Mouse (Mus musculus) heart, postnatal 25 days (tissue): ENCODE measurements around the gene St8sia4. TPM values are rescaled to one million over a fixed set of nuclear protein-coding genes. Genes with fewer than 3 reads are reported as not detected.
"Not testable (repeated sequence)": the region's sequence is repeated elsewhere in the genome, so short reads cannot be mapped to it uniquely, and the experiment has no call there.

ENCODE experiments used
- DNase-seq: peaks from one replicate; pipeline ENCODE4 v3.0.0; 2022; ENCODE audit warnings: low spot score
- intact Hi-C: fragments of 180-260 bp; cut with DNase I; formaldehyde crosslinking; loops from one replicate; pipeline ENCODE4 v1.15.1; 2025
- total RNA-seq, 2 experiments: library from RNA; stranded (reverse); gene quantifications; 2 replicates each; pipeline ENCODE4 v1.2.3; 2021

Gene St8sia4
- total RNA-seq, 2 experiments from 2014 or later: 8.1 to 10.0 TPM

DNA sequence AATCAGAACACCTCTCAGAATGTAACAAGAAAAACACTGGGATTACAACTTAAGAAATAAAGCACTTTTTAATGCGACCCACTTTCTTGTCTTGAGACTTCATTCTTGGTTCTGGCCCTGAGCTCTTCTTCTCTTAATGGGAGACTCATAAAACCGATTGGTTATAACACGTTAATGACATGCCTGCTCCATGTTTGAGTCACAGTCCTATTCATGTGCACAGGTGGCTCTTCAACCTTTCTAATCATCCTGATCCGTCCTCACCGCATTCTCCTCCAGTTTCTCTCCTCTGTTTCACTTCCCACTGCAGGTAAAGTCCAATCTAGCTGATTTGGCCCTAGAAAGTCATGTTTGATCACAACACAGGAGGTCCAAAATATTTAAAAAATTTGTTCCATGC lies 58.3 kb downstream of the St8sia4 start:
- intact Hi-C loops: no loop called here
- no peak for DNase-seq

DNA sequence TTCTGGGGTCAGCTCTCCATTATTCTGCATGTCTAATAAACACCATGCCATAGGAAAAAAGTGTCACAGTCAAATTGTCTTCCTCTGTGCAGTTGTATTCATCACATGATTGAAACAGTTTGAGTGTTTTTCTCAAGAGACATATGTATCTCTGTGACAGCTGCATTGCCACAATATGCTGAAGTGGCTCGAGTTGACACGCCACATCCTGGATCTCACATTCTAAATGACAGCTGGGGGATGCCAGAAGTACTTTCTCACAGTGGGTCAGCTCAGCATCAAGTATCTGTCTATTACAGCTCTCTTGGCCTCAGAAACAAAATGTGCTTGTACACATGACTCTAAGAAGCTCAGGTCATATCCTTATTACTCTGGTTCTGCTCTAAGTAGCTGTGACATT lies 61.9 kb downstream of the St8sia4 start:
- DNase-seq: no peak
- intact Hi-C loops: no loop called here

DNA sequence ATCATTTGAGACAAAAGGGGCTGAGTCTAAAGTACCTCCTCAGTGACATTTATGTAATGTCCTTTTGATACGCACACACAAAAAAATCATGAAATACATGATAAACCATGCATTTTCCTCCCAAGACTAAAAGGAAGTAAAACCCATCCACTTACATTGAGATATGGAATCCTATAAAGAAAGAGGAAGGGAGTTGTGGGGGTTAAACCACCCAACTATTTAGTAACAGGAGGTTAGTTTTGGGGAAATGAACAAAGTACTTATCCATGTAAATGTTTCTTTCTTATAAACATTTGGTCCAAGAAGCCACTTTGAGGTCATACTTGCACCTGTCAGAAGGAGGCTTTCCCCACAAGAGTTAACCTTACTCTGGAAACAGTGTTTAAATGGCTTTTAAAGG lies 69.3 kb downstream of the St8sia4 start:
- DNase-seq: no peak
- intact Hi-C loops: no loop called here

DNA sequence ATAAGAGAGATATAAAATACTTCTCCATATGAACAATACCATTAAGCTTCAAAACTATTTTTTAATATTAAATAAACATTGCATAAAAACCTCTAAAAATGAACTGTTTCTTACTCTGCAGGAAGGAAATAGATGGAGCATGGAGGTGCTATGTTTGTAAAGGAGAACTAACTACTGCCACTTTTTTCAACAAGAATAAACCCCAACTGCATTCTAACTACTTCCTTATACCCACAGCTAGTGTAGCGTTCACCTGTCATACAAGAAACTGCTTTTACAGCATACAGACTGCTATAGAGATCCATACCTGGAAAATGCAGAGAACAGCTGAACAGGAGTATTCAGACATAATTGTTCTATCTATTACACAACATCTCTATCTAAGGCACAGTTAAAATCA lies 70.5 kb downstream of the St8sia4 start:
- intact Hi-C loops: no loop called here
- no peak for DNase-seq

DNA sequence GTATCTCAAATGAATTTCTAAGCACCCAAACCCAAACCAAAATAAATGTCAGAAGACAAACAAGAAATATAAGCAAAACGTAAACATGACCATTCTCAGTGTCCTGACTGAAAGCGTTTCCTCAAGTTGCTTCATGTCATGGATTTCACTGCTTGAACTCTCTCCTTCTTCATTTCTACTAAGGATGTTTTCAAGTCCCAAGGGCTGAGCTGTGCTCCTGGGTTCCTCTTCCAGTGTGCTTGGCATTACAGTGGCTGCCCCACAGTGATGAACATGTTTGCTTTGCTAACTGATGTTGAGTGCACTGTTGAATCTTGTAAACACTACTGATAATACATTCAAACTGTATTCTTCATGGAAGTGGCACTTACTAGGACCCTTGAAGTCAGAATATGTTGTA lies 76.3 kb downstream of the St8sia4 start:
- DNase-seq: no peak
- intact Hi-C loops: no loop called here

DNA sequence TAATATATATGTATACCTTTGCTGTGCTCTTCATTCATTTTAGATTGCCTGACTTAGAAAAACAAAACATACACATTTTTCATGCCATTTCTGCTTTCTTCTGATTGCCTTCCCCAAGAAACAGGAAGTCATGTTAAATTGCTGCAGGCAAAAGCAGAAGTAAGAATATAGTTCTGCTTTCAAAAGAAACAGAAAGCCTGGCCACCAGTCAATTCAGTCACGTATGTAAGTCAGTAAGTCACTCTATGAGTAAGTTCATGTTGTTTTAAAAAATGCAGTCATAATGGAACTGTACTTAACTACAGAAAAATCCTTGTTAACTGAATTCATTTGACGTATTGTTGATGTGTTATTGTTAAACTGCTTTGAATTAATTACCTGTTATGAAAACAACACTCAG lies 77.3 kb downstream of the St8sia4 start:
- DNase-seq: no peak
- intact Hi-C loops: no loop called here

DNA sequence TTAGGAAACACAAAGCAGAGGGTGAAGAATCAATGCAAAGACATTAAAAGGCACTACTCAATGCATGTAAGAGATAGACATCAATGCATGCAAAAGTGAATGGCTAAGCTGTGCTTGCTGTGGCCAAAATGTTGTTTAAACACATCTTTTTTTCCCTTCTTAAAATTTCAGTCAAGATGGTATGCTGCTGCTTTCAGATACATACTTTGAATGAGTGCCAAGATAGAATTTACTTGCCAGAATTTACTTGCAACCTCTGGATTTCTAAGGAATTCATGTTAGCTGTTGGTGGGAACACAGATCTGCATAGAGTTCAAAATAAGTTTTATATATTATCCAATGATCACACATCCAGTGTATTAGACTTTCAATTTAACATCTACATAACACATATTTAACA lies 77.9 kb downstream of the St8sia4 start:
- no peak for DNase-seq
- intact Hi-C loops: no loop called here

DNA sequence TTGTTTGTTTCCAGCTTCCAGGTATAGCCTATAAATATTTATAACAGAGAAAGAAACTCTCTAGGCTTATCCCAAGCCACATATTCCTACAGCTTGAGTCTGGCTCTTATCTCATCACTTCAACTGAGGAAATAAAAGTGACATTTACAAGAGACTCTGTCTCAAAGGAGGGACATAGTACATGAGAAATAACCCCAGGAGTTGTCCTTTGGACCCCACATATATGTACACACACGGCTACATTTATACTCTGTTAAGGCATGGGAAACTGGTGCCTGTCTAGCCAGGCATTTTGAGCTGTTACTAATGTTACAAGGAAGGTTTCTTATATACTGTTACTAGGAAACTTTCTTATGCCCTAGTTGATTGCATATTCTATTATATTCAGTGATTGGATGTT lies 84.1 kb downstream of the St8sia4 start:
- DNase-seq: no peak
- intact Hi-C loops: no loop called here

DNA sequence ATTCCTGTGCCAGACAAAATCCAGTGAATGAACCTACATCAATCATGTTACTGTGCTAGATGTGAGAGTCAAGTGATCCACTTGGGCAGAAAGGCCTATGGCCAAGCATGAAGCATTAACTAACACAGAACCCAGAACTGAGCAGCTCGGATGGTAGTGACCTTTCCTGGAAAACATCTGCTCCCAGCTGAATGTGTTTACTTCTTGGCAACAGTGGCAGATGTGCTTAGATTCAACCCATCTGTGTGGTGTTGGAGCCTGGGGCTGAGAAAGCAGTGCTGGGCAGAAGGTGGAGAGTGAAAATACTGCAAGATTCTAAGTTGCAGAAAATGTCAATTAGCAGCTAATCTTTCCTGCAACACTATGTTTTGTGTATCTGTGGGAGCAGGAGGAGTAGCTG lies 85.1 kb downstream of the St8sia4 start:
- intact Hi-C loops: no loop called here

DNA sequence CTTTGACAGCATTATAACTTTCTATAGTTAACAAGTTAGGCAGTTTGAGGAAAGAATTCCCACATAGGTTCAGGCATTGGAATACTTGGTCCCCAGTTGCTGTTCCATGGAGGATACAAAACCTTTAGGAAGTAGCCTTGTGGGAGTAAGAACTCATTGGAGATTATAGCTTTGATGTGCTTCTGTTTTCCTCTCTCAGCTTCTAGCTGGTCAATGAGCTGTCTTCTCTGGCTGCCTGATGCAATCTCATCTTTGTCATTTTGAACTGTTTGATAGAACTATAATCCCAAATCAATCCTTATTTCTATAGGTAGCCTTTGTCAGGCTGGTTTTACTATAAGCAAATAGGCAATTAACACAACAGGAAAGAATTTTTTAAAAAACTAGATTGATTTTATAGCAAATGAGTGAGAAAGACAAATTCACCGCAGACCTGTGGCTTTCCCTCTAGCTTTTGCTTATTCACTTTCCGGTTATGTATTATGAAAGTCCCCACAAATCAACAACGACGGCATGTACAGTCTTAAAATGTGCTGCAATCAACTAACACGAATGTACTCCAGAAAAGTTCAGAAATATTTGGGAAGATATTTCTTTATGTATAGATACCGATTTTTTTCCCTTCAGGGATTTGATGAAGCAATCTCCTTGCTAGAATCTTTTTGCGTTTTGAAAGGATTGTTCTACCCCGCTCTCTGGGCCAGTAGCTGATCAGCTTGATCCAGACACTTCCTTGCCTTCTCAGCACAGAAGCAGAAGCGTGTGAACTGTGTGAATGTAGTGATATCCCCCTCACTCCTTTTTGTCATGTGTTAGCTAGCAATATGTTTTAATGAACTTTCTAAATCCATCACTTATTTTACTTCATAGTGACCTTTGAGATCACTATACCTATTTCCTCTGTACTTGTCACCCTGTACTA lies 94.5 kb downstream of the St8sia4 start:
- intact Hi-C loops: no loop called here
- DNase-seq: no peak

More for the DNA sequence above, 85.1 kb downstream of the St8sia4 start:
- DNase-seq: no peak

DNA sequence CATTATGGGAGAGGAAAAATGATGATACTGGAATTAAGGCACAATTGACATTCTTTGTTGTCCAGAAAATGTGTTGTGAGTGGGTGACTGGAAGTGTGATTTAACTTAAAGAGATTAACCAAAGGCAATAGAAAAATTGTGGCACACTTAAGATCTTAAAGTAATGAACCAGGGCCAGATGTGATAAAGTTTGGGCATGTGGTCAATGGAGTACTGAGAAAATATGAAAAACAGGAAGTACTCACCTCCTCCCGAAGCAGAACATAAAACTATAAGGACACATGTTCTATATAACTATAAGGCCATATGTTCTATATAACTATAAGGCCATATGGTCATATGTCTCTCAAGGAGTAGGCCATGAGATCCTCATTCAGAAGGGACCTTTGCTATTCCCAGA lies 96.3 kb downstream of the St8sia4 start:
- intact Hi-C loops: no loop called here

DNA sequence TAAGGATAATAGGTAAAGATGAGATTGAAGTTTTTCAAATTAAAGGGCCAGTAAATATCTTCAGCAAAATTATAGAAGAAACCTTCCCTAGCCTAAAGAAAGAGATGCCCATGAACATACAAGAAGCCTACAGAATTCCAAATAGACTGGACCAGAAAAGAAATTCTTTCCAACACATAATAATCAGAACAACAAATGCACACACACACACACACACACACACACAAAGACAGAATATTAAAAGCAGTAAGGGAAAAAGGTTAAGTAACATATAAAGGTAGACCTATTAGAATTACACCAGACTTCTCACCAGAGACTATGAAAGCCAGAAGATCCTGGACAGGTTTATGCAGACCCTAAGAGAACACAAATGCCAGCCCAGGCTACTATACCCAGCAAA lies 112.8 kb downstream of the St8sia4 start:
- DNase-seq, intact Hi-C loops: not testable (repeated sequence)

More for the DNA sequence above, 96.3 kb downstream of the St8sia4 start:
- no peak for DNase-seq

DNA sequence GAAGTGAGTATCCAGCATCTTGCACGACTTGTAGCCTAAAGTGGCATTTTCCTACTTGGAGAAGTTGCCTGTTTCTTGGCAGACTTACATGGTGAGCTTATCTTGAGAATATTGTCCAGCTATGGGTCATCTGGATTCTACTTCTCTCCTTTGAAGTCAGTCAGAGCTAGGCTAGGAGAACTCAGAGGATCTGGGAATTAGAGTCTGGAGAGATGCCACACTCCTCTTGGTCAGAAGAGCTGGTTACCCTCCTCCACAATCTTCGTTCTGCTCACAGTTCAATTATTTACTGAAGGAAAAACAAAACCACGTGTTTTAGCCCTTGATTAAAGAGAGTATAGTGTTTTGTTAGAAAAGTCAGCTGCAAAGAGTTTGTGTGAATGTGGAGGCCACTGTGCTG lies 125.9 kb downstream of the St8sia4 start:
- DNase-seq: no peak
- intact Hi-C loops: no loop called here
